Mouse (Mus musculus) limb, embryonic 11.5 days (tissue): ENCODE data around the gene Ptger4. TPM values are rescaled to one million over a fixed set of nuclear protein-coding genes. Genes with fewer than 3 reads are reported as not detected.
A peak's percentile ranks its signal among the peaks of the same experiment; 100 is the strongest.

Source experiments
- ATAC-seq: fragments of 200-750 bp; cut with Nextera tagmentation; 2 replicates; pipeline ENCODE4 v1.8.0; 2017; ENCODE audit warnings: low read depth; ENCODE audit not compliant: insufficient number of reproducible peaks, low FRiP score, low TSS enrichment
- DNase-seq: peaks from one replicate; pipeline ENCODE4 v3.0.0-alpha.2; 2015; ENCODE audit warnings: low spot score
- H3K27ac ChIP-seq: fragments of 300-500 bp; sonication (generic); replicated peaks from 2 replicates; pipeline ENCODE4 v1.5.1; 2014; ENCODE audit warnings: low read depth, mild to moderate bottlenecking, low read length
- H3K27me3 ChIP-seq: fragments of 300-500 bp; sonication (generic); 2 replicates; pipeline ENCODE4 v1.6.1; 2014; ENCODE audit warnings: mild to moderate bottlenecking, low read length, mixed read lengths; ENCODE audit not compliant: control insufficient read depth, insufficient read depth
- H3K36me3 ChIP-seq: fragments of 300-500 bp; sonication (generic); 2 replicates; pipeline ENCODE4 v1.6.1; 2014; ENCODE audit warnings: mild to moderate bottlenecking, low read length, moderate library complexity, mixed read lengths; ENCODE audit not compliant: control insufficient read depth, insufficient read depth
- H3K4me1 ChIP-seq: fragments of 300-500 bp; sonication (generic); 2 replicates; pipeline ENCODE4 v1.6.1; 2014; ENCODE audit warnings: low read length, mixed read lengths; ENCODE audit not compliant: control insufficient read depth, insufficient read depth
- H3K4me2 ChIP-seq: fragments of 300-500 bp; sonication (generic); 2 replicates; pipeline ENCODE4 v1.6.1; 2014; ENCODE audit warnings: low read depth, mild to moderate bottlenecking, moderate library complexity; ENCODE audit not compliant: severe bottlenecking
- H3K4me3 ChIP-seq: fragments of 300-500 bp; sonication (generic); 2 replicates; pipeline ENCODE4 v1.5.1; 2014; ENCODE audit warnings: low read depth, low read length
- H3K9ac ChIP-seq: fragments of 300-500 bp; sonication (generic); 2 replicates; pipeline ENCODE4 v1.6.1; 2014; ENCODE audit warnings: mild to moderate bottlenecking, low read length
- H3K9me3 ChIP-seq: fragments of 300-500 bp; sonication (generic); 2 replicates; pipeline ENCODE4 v1.6.1; 2016; ENCODE audit warnings: low read length; ENCODE audit not compliant: control insufficient read depth
- WGBS: fragments of 180-500 bp; shearing (Covaris S2); extraction: QIAGEN DNeasy Blood & Tissue Kit; methylation state at CpG from one replicate; pipeline ENCODE4 v1.1.7; 2014; 5-methylcytosine and 5-hydroxymethylcytosine counted together
- polyA plus RNA-seq: library from polyadenylated mRNA; unstranded; fragments of >200 nt; fragmentation: Nextera tagmentation; extraction: Ambion mirVana; gene quantifications from 2 replicates; pipeline ENCODE4 v1.2.1, GENCODE M21; 2014

The Ptger4 gene
- polyA plus RNA-seq, 1 experiment from 2014 or later: 1.4 TPM

DNA sequence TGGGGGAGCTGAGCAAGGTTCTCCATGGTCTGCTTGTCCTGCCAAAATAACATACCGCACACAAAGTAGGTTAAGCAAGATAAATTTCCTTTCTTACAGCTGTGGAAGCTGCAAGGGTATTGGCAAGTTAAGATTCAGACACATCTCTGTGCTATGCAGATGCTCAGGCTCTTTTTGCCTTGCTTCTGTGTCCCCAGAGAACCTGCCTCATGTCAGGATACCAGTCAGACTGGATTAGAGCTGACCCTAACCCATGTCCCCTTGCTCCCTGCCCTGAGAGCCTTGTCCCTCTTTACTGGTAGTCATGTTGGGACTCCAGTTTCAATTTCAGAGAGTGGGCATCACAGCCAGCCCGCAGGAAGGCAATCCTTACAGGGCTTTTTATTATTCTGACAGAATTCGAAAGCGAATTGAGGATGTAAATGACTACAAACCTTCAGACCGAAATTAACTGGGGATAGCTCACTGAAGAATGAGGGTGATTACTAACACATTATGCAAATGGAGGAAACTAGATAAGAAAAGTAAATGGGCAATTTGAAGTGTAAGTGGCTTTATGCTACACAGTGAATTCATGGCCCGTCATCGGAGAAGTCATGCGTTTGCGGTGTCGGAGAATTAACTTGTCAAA, 19.0 kb upstream of the Ptger4 start:
- ATAC-seq (no peak), DNase-seq (no peak)
- Histone ChIP-seq H3K4me2 (no peak overlapping the region), H3K9ac (no peak overlapping the region), H3K9me3 (no peaks in the 10 kb centered on the region), H3K36me3 (no peaks in the 10 kb centered on the region), H3K27ac (no peak overlapping the region), H3K4me1 (no peaks in the 10 kb centered on the region), H3K27me3 (no peaks in the 10 kb centered on the region), H3K4me3 (no peak overlapping the region)
- 87% methylated on average over 10 of the region's 10 CpGs for WGBS

DNA sequence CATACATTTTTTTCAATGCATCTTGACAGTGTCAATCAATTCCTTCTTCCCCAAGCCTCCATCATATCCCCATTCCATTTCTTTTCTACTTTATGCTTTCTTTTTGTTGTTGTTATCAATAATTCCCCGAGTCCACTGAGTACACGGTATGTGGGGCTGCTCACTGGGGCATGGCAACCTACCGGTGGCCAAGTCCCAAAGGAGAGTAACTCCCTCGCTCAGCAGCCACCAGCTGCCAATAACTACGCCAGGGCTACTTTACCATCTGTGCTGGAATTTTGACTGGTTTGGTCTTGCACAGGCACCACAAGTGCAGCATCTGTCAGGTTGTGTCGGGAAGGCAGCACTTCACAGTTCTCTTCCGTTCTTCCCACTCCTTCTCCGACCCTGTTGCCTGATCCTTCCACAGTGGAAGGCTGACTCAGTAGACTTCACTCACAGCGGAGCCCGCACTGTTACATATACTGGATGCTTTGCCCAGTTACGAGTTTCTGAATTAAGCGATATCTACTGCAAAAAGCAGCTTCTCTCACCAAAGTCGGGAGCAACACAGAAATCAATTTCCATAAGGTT, 18.2 kb upstream of the Ptger4 start:
- 87% methylated on average over 13 of the region's 13 CpGs for WGBS
- H3K4me1 ChIP-seq: no peaks in the 10 kb centered on the region

DNA sequence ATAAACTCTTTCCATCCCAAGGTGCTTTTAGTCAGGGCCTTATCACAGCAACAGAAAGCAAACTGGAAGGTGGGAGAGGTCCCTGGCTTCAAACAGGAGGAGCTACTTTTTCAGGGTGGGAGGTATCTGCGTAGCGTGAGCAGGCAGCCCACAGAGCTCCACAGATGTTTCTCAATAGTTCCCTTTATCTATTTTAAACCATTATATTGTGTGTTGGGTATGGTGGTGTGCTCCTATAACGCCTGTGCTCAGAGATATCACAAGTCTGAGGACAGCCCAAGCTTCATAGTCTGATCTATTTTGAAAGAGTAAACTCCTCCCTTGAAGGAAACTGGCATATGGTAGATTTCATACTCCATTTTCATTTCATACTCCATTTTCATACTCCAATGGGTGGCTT, 17.0 kb upstream of the Ptger4 start:
- Histone ChIP-seq H3K27me3 (no peaks in the 10 kb centered on the region), H3K4me3 (no peak overlapping the region), H3K4me1 (no peaks in the 10 kb centered on the region), H3K9me3 (no peaks in the 10 kb centered on the region), H3K9ac (no peak overlapping the region), H3K4me2 (no peak overlapping the region), H3K27ac (no peak overlapping the region), H3K36me3 (no peaks in the 10 kb centered on the region)
- WGBS: 92% methylated on average over 3 of the region's 3 CpGs
- ATAC-seq (no peak), DNase-seq (no peak)

More for the DNA sequence above, 18.2 kb upstream of the Ptger4 start:
- Histone ChIP-seq H3K4me3 (no peak overlapping the region), H3K27me3 (no peaks in the 10 kb centered on the region), H3K27ac (no peak overlapping the region), H3K36me3 (no peaks in the 10 kb centered on the region), H3K9ac (no peak overlapping the region), H3K4me2 (no peak overlapping the region), H3K9me3 (no peaks in the 10 kb centered on the region)
- DNase-seq (no peak), ATAC-seq (no peak)

DNA sequence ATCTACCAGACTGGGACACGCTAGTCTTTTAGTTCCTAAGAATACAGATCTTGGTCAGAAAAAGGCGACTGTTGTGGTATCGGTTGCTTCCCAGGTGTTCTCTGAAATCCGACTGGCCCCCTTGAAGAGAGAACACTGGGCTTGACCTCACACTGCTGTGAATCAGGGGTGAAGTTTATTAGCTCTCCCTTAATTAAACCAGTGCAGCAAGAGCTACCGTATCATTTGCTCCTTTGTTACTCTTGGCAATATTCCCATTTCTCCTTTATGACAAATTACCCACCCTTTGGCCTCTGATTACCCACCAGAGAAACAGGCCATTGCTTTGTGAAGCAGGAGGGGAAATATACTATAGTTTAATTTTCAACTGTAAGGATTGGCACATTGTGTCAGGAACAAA, 16.2 kb upstream of the Ptger4 start:
- WGBS: 43% methylated on average over 5 of the region's 5 CpGs
- no peak overlapping the region for H3K27ac ChIP-seq

DNA sequence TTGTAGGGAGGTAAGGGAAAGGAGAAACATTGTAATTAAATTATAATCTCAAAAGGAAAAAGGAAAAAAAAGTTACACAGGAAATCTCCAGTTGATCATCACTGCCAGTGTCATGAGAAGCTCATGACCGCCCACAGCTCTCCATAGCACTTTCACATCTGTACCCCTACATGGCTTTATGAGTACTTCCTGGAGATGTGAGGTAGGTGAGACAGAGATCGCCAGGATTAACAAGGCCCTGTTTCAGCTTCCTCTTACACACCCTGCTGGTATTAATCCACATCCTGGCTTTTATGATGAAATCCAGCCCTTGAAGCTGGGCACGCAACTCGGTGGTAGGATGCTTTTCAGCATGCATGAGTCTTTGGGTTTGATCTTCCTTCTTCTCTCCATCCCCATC, 6.2 kb upstream of the Ptger4 start:
- no peak overlapping the region for H3K4me3 ChIP-seq
- 64% methylated on average over 4 of the region's 4 CpGs for WGBS
- H3K9ac ChIP-seq: no peak overlapping the region
- no peaks in the 10 kb centered on the region for H3K27me3 ChIP-seq
- no peak overlapping the region for H3K27ac ChIP-seq
- H3K36me3 ChIP-seq: no peaks in the 10 kb centered on the region
- DNase-seq: no peak
- H3K4me2 ChIP-seq: no peak overlapping the region
- no peaks in the 10 kb centered on the region for H3K4me1 ChIP-seq
- H3K9me3 ChIP-seq: no peaks in the 10 kb centered on the region
- ATAC-seq: no peak

More for the DNA sequence above, 16.2 kb upstream of the Ptger4 start:
- Histone ChIP-seq H3K36me3 (no peaks in the 10 kb centered on the region), H3K4me1 (no peaks in the 10 kb centered on the region), H3K4me3 (no peak overlapping the region), H3K4me2 (no peak overlapping the region), H3K9me3 (no peaks in the 10 kb centered on the region), H3K9ac (no peak overlapping the region), H3K27me3 (no peaks in the 10 kb centered on the region)
- DNase-seq (no peak), ATAC-seq (no peak)

DNA sequence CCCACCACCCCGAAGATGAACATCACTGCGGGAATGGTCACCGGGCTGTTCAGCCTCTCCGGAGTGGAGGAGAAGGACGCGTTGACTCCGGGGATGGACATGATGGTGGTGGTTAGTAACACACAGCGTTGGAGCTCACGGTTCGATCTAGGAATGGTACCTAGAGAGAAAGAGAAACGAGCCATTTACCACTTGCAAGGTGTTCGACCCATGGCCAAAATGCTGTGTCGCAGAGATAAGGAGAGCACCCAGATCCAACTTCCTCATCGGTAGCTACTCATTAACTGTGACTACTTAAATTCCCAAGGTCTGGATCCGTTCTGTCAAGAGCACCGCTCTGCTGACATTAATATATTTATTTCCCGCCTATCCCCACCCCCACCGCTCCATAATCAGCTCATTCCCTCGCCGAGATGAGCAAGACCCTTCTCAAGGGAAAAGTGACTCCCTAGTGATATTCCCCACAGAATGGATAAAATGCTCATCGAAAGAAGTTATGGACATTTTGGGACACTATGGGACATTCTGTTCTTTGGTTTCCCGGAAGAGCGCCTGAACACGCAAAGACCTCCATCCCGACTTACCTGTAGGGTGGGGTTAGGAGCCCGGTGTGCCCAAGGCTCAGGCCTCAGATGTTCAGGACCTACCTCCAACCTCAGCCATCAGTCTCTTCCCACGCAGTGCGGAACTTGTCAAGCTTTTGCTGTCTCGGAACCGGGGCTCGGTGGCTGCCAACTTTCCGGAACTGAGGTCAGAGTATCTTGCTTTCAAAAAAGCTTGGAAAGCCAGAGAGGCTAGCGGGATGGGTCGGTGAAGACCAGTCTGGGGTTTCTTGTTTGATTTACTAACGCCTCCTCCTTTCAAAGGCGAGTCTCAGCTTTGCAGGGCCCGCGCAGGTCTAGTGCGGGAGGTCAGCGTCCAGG, 690 bp downstream of the Ptger4 start:
- ATAC-seq: no peak
- no peak overlapping the region for H3K27ac ChIP-seq
- H3K27me3 ChIP-seq: peaks cover 21% of the 10 kb centered on the region
- peak overlapping the region; percentile 51 for H3K4me3 ChIP-seq
- no peaks in the 10 kb centered on the region for H3K36me3 ChIP-seq
- no peaks in the 10 kb centered on the region for H3K9me3 ChIP-seq
- peak overlapping the region; percentile 38; the same call in 1 of the 2 replicates for H3K9ac ChIP-seq
- peak overlapping the region; percentile 96 for H3K4me2 ChIP-seq
- WGBS: 7% methylated on average over 40 of the region's 40 CpGs
- H3K4me1 ChIP-seq: peaks cover 12% of the 10 kb centered on the region
- DNase-seq: peak; percentile 43

DNA sequence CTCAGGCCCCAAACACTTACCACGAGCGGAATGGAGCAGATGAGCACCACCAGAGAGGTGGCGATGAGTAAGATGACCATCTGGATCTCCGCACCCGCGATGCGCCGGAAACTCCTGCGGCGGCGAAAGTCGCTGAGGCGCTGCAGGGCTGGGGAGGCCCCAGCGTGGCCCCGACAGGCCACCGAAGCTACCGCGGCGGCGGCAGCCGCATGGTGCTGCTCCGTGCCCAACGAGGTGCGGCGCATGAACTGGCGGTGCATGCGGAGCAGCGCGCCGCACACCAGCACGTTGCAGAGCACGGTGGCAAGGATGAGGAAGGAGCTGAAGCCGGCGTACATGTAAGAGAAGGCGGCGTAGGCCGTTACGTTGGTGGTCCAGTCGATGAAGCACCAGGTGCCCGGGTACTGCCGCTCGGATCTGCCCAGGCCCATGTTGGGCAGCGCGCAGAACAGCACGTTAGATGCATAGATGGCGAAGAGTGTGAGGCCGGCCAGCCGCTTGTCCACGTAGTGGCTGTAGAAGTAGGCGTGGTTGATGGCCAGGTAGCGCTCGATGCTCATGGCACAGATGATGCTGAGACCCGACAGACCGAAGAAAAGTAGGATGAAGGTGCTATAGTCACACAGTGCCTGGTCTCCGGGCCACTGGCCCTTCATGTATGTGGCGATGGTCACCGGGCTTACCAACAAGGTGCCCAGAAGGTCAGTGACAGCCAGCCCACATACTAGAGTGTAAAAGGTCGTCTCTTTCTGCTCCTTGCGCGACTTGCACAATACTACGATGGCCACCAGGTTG, 1.5 kb downstream of the Ptger4 start:
- 0 out of 2 replicates have a peak, but pooled peaks have one; percentile 20 for ATAC-seq
- Histone ChIP-seq H3K27ac (no peak overlapping the region), H3K9me3 (no peaks in the 10 kb centered on the region), H3K4me3 (peak overlapping the region; percentile 51), H3K9ac (peak overlapping the region; percentile 13; the same call in 1 of the 2 replicates), H3K36me3 (no peaks in the 10 kb centered on the region), H3K4me2 (peak overlapping the region; percentile 96), H3K4me1 (peaks cover 12% of the 10 kb centered on the region), H3K27me3 (peaks cover 21% of the 10 kb centered on the region)
- DNase-seq: peak; percentile 61
- WGBS: under 1% methylated on average over 61 of the region's 61 CpGs
